Mouse (Mus musculus): ENCODE measurements around the gene B3gnt3.
"Not testable (repeated sequence)": the region's sequence is repeated elsewhere in the genome, so short reads cannot be mapped to it uniquely, and the experiment has no call there.

The B3gnt3 gene

GRCm38 (mm10) chr8:71709800-71710446, 8.3 kb upstream of the B3gnt3 start:
- DNase-seq = peak; percentile 94

- no peak for DNase-seq
These were observed 7.7 kb upstream of the B3gnt3 start for GRCm38 (mm10) chr8:71709134-71709799.

- peak; percentile 74 to 79 for DNase-seq
These were observed 6.3 kb upstream of the B3gnt3 start for GRCm38 (mm10) chr8:71707874-71708273.

GRCm38 (mm10) chr8:71703400-71703799, 1.8 kb upstream of the B3gnt3 start:
- not testable (repeated sequence) for DNase-seq

- no peak for DNase-seq
These were observed 1.3 kb upstream of the B3gnt3 start for GRCm38 (mm10) chr8:71702923-71703322.

GRCm38 (mm10) chr8:71702087-71702432, 471 bp upstream of the B3gnt3 start:
- DNase-seq = no peak

- peak; percentile 47 to 61 for DNase-seq
These were observed 908 bp downstream of the B3gnt3 start for GRCm38 (mm10) chr8:71700493-71701269.

GRCm38 (mm10) chr8:71695456-71695855, 6.1 kb downstream of the B3gnt3 start:
- not testable (repeated sequence) for DNase-seq

GRCm38 (mm10) chr8:71693166-71694041, 8.2 kb downstream of the B3gnt3 start:
- DNase-seq = peak in 1 of 2 experiments; percentile 45

- DNase-seq = no peak
These were observed 9.1 kb downstream of the B3gnt3 start for GRCm38 (mm10) chr8:71692509-71692908.

GRCm38 (mm10) chr8:71689028-71689427, 12.6 kb downstream of the B3gnt3 start, which contains the start of gene Insl3:
Gene Insl3, plus strand, starts transcription at chr8:71689214.
- no peak for DNase-seq

- DNase-seq = no peak
These were observed 14.0 kb downstream of the B3gnt3 start for GRCm38 (mm10) chr8:71687616-71688015.

- DNase-seq = peak; percentile 51 to 68
These were observed 15.3 kb downstream of the B3gnt3 start for GRCm38 (mm10) chr8:71686143-71686734.

GRCm38 (mm10) chr8:71685573-71685972, 16.0 kb downstream of the B3gnt3 start:
- peak in 1 of 2 experiments; percentile 21 for DNase-seq

- DNase-seq = no peak
These were observed 16.9 kb downstream of the B3gnt3 start for GRCm38 (mm10) chr8:71684701-71685100.

- no peak for DNase-seq
These were observed 18.8 kb downstream of the B3gnt3 start for GRCm38 (mm10) chr8:71682832-71683231.

- DNase-seq = peak in 1 of 2 experiments; percentile 45
These were observed 20.1 kb downstream of the B3gnt3 start for GRCm38 (mm10) chr8:71681369-71681915.

- peak in 1 of 2 experiments; percentile 45 for DNase-seq
These were observed 21.1 kb downstream of the B3gnt3 start for GRCm38 (mm10) chr8:71680471-71680870.

GRCm38 (mm10) chr8:71679550-71680168, 21.9 kb downstream of the B3gnt3 start:
- DNase-seq = peak in 1 of 2 experiments; percentile 54

GRCm38 (mm10) chr8:71679116-71679515, 22.5 kb downstream of the B3gnt3 start:
- DNase-seq = peak in 1 of 2 experiments; percentile 14

GRCm38 (mm10) chr8:71678216-71678615, 23.4 kb downstream of the B3gnt3 start:
- no peak for DNase-seq

Measured in kidney, postnatal 4 days (tissue).